Mouse (Mus musculus) right cerebral cortex, adult 2 months (tissue): ENCODE measurements at regions not wholly inside any gene's neighbourhood (a gene's known extent, or its start where the extent isn't known, plus 50 kb on each side); places are given as distances from the start of the nearest gene placed in this dataset.

Experiments
- DNase-seq, 2 experiments: peaks; one replicate each; pipeline ENCODE4 v3.0.0; 2021 to 2022; ENCODE audit warnings: low spot score in 2 of 2

DNA sequence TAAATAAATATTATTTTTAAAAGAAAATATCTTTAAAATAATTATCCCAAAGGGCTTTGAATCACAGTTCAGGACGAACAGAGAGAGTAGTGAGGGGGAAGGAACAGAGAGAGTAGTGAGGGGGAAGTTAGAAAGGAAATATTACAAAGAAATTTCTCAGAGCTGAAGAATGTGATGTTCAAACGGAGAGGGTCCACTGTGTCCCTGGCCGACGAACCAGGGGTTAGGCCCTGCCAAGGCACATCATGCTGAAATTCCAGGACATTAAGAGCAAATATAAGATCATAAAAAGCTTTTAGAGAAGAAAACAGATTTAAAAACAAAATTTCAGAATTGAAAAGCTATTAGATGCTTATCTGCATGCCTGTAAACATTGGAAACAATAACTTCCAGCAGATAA is 61.6 kb downstream of the Skor1 start:
- DNase-seq: no peak

DNA sequence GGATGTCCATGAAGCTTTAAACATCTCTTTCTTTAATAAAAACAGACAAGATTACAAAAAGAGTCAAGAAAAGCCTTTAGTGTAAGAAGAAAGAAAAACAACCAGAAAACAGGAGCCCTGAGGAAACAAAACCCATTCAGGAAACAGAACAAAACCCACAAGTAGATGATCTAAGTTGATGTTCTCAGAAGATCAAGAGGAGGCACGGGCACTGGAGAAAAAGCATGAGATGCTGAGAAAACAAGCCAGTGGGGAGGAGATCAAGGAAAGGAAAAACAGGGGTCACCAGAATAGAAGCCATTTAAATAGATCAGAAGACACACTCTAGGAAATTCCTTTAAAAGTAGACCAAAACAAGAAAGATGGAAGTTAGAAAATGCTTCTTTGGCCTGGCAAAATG is 62.1 kb downstream of the Skor1 start:
- DNase-seq: no peak

DNA sequence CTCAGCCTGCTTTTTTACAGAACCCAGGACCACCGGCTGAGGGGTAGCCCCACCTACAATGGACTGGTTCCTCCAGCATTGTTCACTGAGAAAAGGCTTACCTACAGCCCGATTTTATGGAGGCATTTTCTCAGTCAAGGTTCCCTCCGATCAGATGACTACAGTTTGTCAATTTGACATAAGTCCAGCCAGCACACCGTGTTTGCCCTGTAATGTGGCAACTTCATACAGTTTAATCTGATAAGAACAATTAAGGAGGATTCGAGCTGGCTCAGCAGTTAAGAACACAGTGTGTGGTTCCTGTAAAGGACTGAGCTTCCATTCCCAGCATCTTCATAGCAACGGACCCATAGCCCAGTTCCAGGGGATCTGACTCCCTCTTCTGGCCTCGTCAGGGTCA is 65.9 kb downstream of the Skor1 start:
- DNase-seq: no peak

DNA sequence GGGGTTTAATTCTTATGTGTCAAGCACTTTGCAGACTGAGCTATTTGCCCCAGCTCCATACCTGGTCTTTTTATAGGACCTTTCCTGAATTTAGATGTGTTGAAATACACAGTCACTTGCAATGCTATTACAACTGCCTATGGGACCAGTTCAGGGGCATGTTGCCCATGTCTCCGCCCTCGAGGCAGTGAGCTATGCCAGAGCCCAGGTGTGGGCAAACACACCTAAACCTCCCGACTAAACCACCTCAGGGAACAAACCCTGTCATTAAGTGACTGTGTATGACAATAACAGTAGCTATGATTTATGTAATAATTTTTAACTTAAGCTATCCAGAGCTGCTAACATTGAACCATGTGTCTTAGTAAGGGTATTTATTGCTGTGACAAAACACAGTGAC is 66.5 kb downstream of the Skor1 start:
- no peak for DNase-seq

DNA sequence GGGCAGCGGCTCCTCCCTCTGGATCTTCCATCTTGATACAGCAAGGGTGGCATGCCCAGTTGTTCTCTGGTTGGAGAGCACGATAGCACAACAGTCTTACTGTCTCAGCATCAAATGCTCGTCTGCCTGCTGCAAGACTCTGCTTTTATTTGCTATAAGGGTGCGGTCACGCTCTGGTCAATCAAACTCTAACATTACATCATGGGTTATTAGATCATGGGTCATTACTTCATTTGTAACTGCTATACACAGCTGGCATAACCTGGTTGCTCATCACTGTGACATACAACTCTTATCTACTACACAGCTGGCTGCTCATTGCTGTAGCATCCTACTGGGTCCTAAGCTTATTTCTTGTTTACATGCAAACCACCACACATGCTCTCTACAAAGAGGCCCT is 68.4 kb downstream of the Skor1 start:
- no peak for DNase-seq

DNA sequence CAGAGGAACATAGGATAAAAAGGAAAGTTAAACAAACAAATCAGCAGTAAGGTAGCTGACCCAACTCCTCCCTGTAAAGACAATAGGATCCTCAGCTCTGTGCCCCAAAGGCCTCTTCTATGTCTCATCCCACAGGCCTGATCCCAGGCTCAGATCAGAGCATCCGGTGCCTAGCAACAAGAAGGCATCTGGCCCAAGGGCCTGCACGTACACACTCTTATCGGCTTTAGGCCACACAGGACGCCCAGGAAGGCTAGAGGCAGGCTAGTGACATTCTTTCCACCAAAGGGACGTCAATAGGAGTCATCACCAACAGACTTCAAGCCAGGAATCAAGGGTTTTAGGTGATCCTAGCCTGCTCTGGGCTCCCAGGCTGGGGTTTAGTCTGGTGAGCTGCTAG is 73.5 kb downstream of the Skor1 start:
- no peak for DNase-seq

DNA sequence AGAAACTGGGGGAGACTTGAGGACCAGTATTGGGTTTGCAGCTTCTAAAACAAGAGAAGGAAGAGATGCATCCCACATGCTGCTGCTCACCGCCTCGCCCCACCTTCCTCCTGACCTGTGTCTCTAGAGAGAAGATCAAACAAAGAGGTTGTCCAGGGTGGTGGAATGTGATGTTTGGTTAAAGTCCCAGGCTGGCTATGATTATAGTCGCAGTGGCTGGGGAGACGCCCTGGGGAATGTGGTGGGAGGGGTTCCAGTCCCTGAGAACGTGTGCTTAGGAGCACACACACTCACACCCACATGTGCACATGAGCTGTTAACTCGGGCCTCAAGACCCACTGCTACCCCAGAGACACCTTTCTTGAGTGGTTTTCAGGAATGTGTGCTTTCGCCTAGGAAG is 74.0 kb downstream of the Skor1 start:
- DNase-seq: no peak

DNA sequence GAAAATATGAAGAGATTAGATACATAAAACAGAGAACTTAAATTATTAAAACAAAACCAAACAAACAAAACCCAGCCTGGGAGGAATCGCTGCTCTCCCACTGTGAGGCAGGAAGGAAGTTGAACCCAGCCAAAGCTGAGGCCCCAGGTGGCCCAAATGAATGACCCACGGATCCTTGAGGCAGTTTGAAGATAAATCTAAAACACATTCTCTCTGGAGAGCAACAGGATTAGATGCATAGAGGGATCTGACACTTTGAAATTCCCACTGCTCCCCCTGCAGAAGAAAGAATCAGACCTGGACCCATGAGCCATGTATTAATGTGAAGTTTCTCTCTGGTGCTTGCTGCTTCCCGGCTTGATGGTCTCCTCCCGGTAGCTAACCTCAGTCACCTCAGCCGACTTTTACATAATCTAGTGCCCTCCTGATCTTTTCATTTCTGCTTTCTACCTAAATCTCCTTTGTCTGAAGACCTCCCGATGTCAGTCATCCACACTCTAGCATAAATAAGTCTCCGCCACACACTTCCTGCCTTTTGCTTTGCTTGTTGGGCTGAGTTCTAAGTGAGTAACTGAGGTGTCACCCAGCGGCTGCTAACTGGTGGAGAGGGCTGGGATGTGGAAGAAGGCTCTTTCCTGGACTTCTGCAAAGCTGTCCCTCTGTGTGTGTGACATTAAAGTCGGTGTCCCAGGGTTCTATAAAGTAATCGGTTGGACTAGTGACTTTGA is 74.6 kb downstream of the Skor1 start:
- DNase-seq: no peak

DNA sequence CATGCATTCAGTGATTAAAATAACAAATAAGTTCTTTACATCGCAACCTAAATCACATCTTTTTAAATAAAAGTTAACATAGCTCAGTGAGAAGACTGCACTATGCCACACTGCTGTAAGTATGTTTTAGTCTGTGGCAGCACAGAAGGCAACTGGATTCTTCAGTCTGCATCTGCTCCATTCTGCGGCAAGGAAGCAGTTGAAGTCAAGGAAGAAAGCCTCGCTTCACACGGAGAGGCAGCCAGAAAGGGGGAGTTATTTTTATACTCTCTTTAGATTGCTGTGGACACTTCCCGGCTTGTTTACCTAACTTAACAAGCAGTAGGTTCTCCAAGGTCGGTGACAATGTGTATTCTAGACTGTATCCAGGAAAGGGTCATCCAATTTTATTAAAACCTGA is 77.7 kb downstream of the Skor1 start:
- DNase-seq: peak in 1 of 2 experiments; percentile 23

DNA sequence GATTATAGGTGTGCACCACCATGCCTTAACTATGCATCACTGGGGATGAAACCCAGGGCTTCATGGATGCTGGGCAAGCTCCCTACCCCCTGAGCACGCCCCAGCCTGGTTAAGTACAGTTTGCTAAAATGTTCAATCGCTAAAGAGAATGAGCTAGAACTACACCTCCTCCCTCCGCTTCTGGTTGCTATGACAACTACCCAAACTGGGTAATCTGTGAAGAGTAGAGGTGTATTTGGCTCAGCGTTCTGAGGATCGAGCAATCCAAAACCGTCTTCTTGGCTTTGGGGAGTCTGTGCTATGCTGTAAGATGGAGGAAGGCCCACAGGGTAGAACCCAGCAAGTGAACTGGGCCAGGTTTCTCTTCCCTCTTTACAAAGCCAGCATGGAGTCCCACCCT is 78.8 kb downstream of the Skor1 start:
- DNase-seq: peak; percentile 65 to 71

DNA sequence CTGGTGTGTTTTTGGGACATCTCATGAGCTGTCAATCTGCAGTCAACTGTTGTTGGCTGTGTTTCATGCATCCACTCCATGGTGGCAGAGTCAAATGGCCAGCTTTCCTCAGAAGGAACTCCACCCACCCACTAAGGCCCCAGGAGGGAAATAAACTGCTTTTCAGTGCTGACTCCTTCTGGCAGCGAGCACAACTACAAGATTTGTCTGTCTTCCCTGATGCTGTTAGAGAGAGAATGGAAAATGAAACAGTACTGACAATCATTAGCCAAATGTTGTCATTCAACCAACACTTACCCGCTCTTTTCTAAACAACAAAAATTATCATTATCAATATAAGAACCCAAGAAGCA is 79.3 kb upstream of the Pias1 start:
- no peak for DNase-seq

DNA sequence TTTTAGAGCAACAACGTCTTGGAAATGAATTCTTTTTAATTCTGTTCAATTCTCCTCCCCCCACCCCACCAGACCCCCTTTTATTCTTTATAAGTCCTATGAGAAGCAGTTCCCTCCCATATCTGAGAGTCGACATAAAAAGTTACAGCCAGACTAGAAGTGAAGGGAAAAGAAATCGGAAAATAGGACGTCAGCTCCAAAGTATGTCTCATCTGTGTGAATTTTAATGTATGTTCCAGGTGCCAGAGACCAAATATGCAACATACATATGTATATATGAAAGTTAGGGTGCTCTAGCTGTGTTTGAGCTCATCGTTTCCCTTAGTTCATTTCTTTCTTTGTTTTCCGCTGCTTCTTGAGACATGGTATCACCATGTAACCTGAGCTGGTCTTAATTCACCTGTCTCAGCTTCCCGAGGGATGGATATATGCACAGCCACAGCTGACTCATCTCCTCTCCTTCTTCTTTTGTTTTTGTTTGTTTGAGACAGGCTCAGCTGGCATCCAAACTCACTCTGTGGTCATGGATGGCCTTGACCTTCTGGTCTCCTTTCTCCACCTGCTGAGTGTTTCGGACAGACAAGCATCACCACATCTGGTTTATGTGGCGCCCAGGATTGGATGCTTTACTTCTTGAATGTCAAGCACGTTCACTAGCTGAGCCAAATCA is 78.8 kb upstream of the Pias1 start:
- DNase-seq: no peak

DNA sequence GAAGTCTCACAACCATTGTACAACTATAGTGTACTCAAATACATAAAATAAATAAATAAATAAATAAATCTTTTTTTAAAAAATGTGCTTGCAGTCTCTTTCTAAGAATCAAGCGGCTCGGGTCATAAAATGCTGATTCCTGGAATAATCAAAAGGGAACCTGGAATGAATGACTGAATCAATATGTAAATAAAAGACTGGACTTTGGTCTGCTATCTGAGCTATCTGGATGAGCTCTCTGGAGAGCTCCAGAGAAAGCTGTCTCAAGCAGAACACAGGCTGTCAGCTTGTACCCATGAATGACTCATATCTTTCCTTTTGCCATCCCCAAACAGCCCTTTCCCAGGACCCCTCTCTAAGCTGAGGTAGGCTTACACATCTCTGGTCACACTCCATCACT is 75.8 kb upstream of the Pias1 start:
- no peak for DNase-seq

DNA sequence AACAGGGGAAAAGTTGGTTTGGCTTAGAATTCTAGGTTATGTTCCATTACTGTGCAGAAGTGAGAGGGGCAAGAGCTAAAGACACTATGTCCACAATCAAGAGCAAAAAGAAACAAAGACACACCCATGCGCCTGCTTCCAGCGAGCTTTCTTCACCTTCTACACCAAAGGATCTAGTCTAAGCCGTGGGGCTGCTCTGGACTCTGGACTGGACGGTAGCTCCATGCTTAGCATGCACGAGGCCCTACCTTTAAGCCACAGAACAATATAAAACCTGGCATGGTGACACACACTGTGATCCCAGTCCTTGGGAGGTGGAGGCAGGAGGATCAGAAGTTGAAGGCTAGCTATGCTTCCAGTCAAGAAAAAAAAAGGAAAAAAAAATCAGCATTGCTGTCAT is 73.0 kb upstream of the Pias1 start:
- DNase-seq: no peak

DNA sequence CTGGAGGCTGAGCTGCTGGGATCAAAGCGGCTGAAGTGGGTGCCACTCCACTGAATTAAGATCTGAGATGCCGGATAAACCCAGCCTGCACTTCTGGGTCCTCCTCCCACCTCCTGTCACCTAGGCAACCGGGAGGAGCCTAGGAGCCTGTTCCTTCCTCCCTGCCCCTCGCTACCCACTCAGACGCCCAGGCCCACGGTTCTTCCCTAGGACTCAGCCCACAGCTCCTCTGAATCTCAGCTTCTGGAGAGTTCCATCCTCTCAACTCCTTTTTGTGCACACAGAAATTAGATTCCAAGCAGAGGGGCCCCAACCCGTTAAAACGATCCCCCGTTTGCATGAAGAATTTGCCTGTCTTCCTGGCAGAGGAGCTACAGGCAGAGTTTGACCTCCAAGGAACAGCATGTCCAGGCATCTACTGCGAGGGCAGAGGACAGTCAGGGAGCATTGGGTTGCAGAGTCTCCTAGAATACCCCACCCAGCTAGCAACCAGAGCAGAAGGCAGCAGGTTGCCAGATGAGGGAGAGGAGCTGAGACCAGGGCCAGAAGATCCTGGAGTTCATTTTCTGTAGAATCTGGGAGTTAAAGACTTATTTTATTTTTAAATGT is 71.6 kb upstream of the Pias1 start:
- DNase-seq: peak; percentile 90

DNA sequence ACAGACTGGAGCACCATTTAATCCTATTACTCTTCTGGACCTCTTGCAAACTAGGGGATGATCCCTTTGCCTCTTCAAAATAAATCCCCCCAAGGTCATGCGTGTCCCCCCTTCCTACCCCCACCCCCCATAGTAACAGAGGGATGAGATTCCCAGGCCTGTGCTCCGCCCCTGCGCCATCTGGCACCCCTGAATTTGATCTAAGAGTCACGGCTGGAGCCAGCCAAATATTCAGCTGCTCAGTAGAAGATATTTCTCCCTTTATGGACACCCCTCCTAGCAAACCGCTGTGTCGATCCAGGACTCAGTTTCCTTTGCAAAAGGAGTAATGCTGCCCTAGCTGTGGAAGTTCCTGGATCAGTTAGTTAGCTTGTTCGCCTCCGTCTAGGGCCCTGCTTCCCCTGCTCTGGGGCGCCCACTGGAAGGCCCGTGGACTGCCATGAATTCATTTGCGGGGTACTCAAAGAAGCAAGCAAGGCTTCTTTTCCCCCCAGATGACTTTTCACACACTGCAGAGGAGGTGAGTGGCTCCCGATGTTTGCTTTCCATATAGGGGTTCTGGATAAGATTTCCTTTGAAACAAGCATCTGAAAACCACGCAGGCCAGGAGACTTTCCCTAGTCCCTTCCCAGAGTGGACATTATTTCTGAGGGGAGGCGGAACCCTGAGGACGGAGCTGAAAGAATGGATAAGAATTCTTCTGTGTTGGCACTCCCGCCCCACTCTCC is 70.9 kb upstream of the Pias1 start:
- DNase-seq: peak; percentile 26 to 38

DNA sequence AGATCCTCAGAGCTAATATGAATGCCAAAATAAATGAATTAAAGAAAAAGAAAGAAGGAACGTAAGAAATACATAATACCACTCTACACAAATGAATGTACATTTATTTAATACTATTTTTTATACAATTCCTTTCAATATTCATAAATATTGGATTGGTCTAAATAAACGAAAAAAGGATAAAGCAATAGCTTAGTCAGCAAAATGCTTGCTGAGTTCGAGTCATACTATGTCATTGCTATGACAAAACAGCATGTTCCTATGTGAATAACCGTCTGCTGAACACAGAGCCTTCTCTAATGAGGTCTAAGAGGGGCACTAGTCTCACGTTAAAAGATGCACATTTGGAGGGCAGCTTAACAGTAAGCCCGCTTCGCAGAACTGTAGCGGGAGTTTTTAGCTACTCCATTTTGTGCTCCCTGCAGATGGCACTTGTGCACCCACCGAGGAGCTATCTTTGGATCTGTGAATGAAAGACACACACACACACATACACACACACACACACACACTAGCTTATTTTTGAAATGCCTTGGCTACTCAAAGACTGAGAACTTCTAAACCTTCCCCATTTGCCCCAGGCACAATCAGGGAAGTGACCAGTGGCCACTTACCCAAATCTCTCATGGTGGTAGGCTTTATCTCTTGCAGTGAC is 69.1 kb upstream of the Pias1 start:
- DNase-seq: peak; percentile 40 to 41

DNA sequence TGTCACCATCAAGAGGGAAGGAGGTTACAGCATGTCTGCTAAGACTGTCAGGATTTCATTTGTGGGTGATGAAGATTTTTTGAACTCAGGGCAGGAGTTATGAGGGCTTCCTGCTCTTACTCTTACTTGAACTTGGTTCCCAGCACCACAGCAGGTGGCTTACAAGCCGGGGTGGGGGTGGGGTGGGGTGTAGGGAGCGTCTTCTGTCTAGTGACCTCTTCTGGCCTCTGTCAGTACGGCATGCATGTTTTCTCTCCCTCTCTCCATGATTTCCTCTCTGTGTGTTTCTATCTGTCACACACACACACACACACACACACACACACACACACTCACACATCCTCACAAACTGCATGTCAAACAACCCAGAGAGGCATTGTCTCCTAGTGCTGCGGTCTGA is 64.5 kb upstream of the Pias1 start:
- no peak for DNase-seq

DNA sequence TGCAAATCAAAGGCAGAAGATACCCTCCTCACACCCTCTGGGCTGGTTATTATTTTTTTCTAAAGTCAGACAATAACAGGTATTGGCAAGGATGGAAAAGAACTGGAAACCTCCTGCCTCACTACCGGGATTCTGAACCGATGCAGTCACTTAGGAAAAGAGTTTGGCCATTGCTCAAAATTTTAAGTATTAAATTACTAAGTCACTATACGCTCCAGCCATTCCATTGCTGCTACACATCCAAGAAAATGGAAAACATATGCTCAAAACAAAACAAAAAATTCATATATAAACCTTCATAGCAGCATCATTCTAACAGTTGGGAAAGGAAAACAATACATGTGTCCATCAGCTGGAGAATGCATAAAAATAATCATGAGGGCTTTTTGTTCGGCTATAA is 63.9 kb upstream of the Pias1 start:
- no peak for DNase-seq

DNA sequence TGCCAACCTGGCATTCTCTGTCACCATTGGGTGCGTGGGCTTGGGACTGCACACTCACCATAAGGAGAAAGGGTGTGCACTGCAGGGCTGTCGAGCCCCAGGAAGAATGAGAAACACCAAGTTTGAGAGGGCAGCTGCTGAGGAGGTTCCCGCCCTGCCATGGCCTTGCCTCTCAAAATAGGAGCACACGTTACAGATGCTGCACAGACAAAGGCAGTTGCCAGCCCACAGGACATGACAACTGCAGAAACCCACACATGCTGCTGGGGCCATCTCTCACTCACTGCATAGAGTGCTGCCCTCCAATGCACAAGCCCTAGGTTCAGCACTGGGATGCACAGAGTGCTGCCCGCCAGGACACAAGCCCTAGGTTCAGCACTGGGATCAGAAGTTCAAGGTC is 61.6 kb upstream of the Pias1 start:
- DNase-seq: no peak

DNA sequence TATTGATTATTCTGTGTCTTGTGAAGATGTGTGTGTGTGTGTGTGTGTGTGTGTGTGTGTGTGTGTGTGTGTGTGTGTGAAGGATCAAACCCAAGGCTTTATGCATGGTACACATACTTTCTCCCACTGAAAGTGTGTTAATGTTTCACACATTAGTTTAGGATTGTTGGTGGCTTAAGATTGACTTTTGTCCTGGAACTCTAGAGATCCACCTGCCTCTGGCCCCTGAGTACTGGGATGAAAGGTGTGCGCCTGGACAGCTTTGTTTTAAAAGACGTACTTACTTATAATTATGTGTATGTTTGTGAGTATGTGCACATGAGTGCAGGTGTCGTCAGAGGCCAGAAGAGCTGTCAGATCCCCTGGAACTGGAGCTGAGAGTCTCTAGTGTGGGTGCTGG is 59.3 kb upstream of the Pias1 start:
- no peak for DNase-seq

DNA sequence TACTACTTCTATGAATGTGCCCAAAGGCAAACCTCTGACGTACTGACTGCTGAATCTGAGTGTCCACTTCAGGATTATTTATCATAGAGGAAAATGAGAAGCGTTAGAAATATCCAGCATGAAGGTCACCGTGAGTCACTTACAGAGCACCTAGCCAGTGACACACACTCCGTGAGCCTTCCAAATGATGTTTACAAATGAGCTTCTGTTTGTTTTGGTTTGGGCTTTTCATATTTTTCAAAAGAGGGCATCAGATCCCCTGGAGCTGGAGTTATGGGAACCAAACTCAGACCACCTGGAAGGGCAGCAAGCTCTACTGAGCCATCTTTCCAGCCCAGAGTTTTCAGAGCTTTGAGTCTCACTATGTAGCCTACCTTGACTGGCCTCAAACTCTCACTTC is 57.8 kb upstream of the Pias1 start:
- DNase-seq: no peak
